Mouse (Mus musculus) liver, postnatal 0 days (tissue): ENCODE measurements around the gene Erp27. TPM values are rescaled to one million over a fixed set of nuclear protein-coding genes. Genes with fewer than 3 reads are reported as not detected.

ENCODE experiments used
- ATAC-seq: fragments of 200-750 bp; cut with Nextera tagmentation; 2 replicates; pipeline ENCODE4 v1.8.0; 2017; ENCODE audit warnings: mild to moderate bottlenecking, moderate library complexity
- DNase-seq: peaks from one replicate; pipeline ENCODE4 v3.0.0-alpha.2; 2016
- H3K27ac ChIP-seq: fragments of 300-500 bp; sonication (generic); 2 replicates; pipeline ENCODE4 v1.5.1; 2014; ENCODE audit warnings: antibody characterized with exemption, moderate library complexity, mild to moderate bottlenecking, low read depth
- H3K27me3 ChIP-seq: fragments of 300-500 bp; sonication (generic); 2 replicates; pipeline ENCODE4 v1.6.1; 2014; ENCODE audit warnings: low read length, control low read depth, mixed read lengths; ENCODE audit not compliant: insufficient read depth
- H3K36me3 ChIP-seq: fragments of 300-500 bp; sonication (generic); replicated peaks from 2 replicates; pipeline ENCODE4 v1.6.1; 2014; ENCODE audit warnings: mild to moderate bottlenecking, control low read depth, low read length, moderate library complexity, mixed read lengths; ENCODE audit not compliant: insufficient read depth
- H3K4me1 ChIP-seq: fragments of 300-500 bp; sonication (generic); 2 replicates; pipeline ENCODE4 v1.6.1; 2014; ENCODE audit warnings: antibody characterized with exemption, mild to moderate bottlenecking, control low read depth; ENCODE audit not compliant: insufficient read depth
- H3K4me2 ChIP-seq: fragments of 300-500 bp; sonication (generic); 2 replicates; pipeline ENCODE4 v1.6.1; 2014; ENCODE audit warnings: low read depth, mild to moderate bottlenecking, low read length, moderate library complexity, mixed read lengths
- H3K4me3 ChIP-seq: fragments of 300-500 bp; sonication (generic); 2 replicates; pipeline ENCODE4 v1.5.1; 2014; ENCODE audit warnings: low read depth, low read length
- H3K9ac ChIP-seq: fragments of 300-500 bp; sonication (generic); replicated peaks from 2 replicates; pipeline ENCODE4 v1.6.1; 2014; ENCODE audit warnings: mild to moderate bottlenecking, moderate library complexity
- H3K9me3 ChIP-seq: fragments of 300-500 bp; sonication (generic); 2 replicates; pipeline ENCODE4 v1.6.1; 2016; ENCODE audit warnings: mild to moderate bottlenecking, control low read depth, low read length, mixed read lengths
- CTCF ChIP-seq: sonication (generic); IDR thresholded peaks from 2 replicates; pipeline ENCODE4 v1.5.1; 2016; ENCODE audit warnings: antibody characterized with exemption, low read depth
- EP300 ChIP-seq: IDR thresholded peaks from 2 replicates; pipeline ENCODE4 v1.6.1; 2016; ENCODE audit warnings: antibody characterized with exemption, low read depth, mild to moderate bottlenecking
- WGBS: fragments of 180-500 bp; shearing (Covaris S2); extraction: QIAGEN DNeasy Blood & Tissue Kit; methylation state at CpG from one replicate; pipeline ENCODE4 v1.1.7; 2014; ENCODE audit not compliant: insufficient replicate concordance; 5-methylcytosine and 5-hydroxymethylcytosine counted together
- polyA plus RNA-seq: library from polyadenylated mRNA; unstranded; fragments of >200 nt; fragmentation: Nextera tagmentation; extraction: Ambion mirVana; gene quantifications from 2 replicates; pipeline ENCODE4 v1.2.1, GENCODE M21; 2015

The Erp27 gene
- polyA plus RNA-seq, 1 experiment from 2014 or later: 0.42 TPM

DNA sequence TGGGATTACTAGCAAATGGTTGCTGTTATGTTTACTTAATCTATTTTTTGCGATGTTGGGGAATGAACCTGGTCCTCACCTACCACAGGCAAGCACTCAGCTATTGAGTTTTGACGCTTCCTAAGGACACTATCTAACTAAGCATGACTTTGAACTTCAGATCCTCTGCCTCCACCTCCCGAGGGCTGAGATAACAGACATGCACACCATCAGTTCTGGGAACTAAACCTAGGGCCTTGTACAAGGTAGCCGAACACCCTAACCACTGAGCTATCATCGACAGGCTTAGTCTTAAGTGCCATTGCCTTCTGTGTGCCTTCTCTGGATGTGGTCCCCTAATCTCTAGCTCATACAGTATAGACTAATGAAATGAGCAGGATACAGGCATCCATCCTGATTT is 56.6 kb downstream of the Erp27 start:
- no peaks in the 10 kb centered on the region for H3K36me3 ChIP-seq
- no peak overlapping the region for H3K27ac ChIP-seq
- H3K9me3 ChIP-seq: no peaks in the 10 kb centered on the region
- H3K4me2 ChIP-seq: no peak overlapping the region
- no peak for TF ChIP-seq EP300
- H3K4me3 ChIP-seq: no peak overlapping the region
- H3K4me1 ChIP-seq: no peaks in the 10 kb centered on the region
- DNase-seq (peak; percentile 7), ATAC-seq (no peak)
- WGBS: 74% methylated on average over 5 of the region's 5 CpGs
- no peak overlapping the region for H3K9ac ChIP-seq
- no peaks in the 10 kb centered on the region for H3K27me3 ChIP-seq

DNA sequence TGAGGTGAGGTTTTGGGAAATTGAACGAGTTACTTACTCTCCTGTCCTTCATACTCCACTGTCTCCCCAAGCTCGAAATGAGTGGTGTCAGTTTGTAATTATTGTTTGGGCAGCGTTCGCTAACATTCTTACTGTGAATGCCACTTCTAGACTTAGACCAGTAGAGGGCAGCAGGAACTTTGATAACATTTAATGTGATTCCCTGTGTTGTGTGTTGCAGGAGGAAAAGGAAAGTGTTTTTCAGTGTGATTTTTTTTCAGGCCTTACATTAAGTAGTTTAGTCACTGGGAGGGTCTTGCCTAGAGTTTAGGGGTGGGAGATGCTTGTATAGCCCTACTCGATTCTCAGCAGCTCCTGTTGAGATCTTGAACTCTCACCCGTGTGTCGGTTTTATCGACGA is 61.0 kb downstream of the Erp27 start:
- WGBS: 47% methylated on average over 9 of the region's 9 CpGs
- no peaks in the 10 kb centered on the region for H3K36me3 ChIP-seq
- peaks cover 16% of the 10 kb centered on the region for H3K4me1 ChIP-seq
- no peaks in the 10 kb centered on the region for H3K9me3 ChIP-seq
- DNase-seq (no peak), ATAC-seq (no peak)
- H3K4me3 ChIP-seq: no peak overlapping the region
- no peak overlapping the region for H3K27ac ChIP-seq
- 0 out of 2 replicates have a peak, but pooled peaks have one; percentile 9 for TF ChIP-seq EP300
- peak; percentile 93 for TF ChIP-seq CTCF
- H3K4me2 ChIP-seq: no peak overlapping the region
- H3K9ac ChIP-seq: 0 out of 2 replicates have a peak overlapping the region, but pooled peaks have one; percentile 9
- H3K27me3 ChIP-seq: no peaks in the 10 kb centered on the region

DNA sequence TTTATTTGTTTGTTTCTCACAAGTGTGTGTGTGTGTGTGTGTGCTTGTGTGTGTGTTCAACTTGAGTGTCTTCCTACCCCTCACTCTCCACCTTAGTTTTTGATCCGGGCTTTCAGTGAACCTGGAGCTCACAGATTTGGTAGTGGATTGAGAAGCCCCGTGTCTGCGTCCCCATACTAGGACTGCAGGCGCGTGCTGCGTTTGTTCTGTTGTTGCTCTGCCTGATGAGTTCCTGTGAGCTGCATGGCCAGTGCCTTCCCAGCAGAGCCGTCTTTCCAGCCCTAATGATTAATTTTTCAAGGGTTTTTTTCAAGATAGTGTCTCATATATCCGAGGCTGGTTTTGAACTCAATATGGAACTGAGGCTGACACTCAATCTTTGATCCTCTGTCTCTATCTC is 63.6 kb downstream of the Erp27 start:
- peak overlapping the region; percentile 67 for H3K4me2 ChIP-seq
- peak overlapping the region; percentile 97 for H3K27ac ChIP-seq
- no peak for ATAC-seq
- H3K9ac ChIP-seq: 0 out of 2 replicates have a peak overlapping the region, but pooled peaks have one; percentile 23
- no peak overlapping the region for H3K4me3 ChIP-seq
- no peaks in the 10 kb centered on the region for H3K36me3 ChIP-seq
- WGBS: 45% methylated on average over 8 of the region's 8 CpGs
- H3K4me1 ChIP-seq: peaks cover 20% of the 10 kb centered on the region
- DNase-seq: peak; percentile 26
- TF ChIP-seq CTCF: no peak
- no peak for TF ChIP-seq EP300
- H3K27me3 ChIP-seq: no peaks in the 10 kb centered on the region
- no peaks in the 10 kb centered on the region for H3K9me3 ChIP-seq

DNA sequence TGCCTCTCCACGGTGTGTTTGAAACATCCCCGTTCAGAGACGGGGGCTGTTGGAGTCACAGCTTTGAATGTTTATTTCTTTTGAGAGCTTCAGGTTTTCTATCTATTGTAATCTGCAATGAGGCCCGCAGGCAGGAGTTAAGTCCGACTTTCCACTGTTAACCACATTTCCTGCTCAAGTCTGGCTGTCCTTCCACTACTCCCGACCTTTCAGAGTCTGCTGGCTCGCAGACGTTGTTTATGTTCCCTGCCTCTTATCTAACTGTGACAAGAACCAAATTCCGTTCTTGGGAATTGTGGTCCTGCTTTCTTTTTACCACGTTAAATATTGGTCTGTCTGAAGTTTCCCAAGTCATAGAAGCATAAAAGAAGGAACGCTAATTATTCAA is 64.1 kb downstream of the Erp27 start:
- peak; percentile 66 for ATAC-seq

More for the DNA sequence above, 64.1 kb downstream of the Erp27 start:
- no peak for DNase-seq
- Histone ChIP-seq H3K4me3 (peak overlapping the region; percentile 63), H3K4me2 (peak overlapping the region; percentile 67), H3K27me3 (no peaks in the 10 kb centered on the region), H3K9ac (peak overlapping the region; percentile 78), H3K27ac (peak overlapping the region; percentile 97), H3K36me3 (no peaks in the 10 kb centered on the region), H3K9me3 (no peaks in the 10 kb centered on the region), H3K4me1 (peaks cover 20% of the 10 kb centered on the region)
- 9% methylated on average over 11 of the region's 11 CpGs for WGBS
- TF ChIP-seq EP300 (no peak; the same call in 1 of the 2 replicates), CTCF (no peak)

Other genes with a start within 250 kb of the Erp27 start
- gene Gucy2c, start 140.4 kb downstream of the Erp27 start, polyA plus RNA-seq: 0.57 and 0.99 TPM in 2 replicates
- 1.1 and 1.4 TPM in 2 replicates for gene Hist4h4, start 117.8 kb downstream of the Erp27 start, polyA plus RNA-seq
- gene H2afj, start 113.9 kb downstream of the Erp27 start, polyA plus RNA-seq: 147 and 152 TPM in 2 replicates
- 0.44 and 0.99 TPM in 2 replicates for gene BC049715, start 94.6 kb downstream of the Erp27 start, polyA plus RNA-seq
- gene Wbp11, start 93.9 kb downstream of the Erp27 start, polyA plus RNA-seq: 32.8 and 33.8 TPM in 2 replicates
- gene Smco3, start 86.7 kb downstream of the Erp27 start, polyA plus RNA-seq: not detected in 2 replicates
- gene Art4, start 64.4 kb downstream of the Erp27 start, polyA plus RNA-seq: 10.6 and 11.1 TPM in 2 replicates
- gene Mgp, start 46.4 kb downstream of the Erp27 start, polyA plus RNA-seq: 4.5 and 6.2 TPM in 2 replicates
- 0.34 and 0.77 TPM in 2 replicates for gene Pde6h, start 1.7 kb upstream of the Erp27 start, polyA plus RNA-seq
- gene Arhgdib, start 19.7 kb upstream of the Erp27 start, polyA plus RNA-seq: 190 and 192 TPM in 2 replicates
- 5.6 and 6.9 TPM in 2 replicates for gene Rerg, start 248.3 kb upstream of the Erp27 start, polyA plus RNA-seq